Comparison of ENCODE assay signal across 9 mouse cellular contexts in the genomic region with DNA sequence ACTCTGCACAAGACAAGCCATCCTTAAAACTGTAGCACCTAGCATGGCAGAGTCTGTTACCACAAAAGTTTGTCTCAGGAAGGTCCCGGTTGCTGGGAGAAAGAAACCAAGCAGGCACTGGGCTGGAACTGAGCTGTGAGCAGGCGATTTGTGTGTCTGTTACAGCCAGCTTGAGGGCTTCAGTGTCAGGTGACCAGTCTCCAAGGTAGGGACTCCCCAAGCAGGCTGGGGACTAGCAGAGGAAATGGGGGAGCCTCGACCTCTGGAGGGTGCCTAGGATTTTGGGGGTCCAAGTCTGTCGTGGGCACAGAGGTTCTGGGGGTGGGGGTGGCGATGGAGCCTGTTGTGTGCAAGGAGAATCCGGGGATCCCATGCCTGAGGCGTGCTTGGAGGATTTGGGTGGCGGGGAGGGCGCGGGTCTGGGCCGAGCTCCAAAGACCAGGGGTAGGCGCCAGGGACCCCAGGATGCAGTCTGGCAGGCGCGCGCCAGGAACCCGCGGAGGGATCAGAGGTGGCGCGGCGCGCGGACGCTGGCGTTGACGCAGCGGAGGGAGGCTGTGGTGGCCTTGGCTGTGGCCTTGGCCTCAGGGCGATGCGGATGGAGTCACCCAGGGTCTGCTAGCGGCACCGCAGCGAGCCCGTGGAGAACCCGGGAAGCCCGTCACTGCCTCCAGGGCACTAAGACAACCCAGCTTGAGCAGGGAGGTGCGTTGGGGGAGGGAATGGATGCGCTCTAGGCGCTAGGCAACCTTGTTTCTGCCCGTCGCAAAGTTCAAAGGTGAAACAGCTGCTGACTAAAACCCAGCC. TPM values are rescaled to one million over a fixed set of nuclear protein-coding genes. Genes with fewer than 3 reads are reported as not detected.
DNase-seq lines count a peak whose midpoint lies in the region; ATAC-seq and TF ChIP-seq lines count a peak whose summit lies in the region.
"Had no signal": no experiment of that assay in that cellular context is flagged by ENCODE, and none has a peak within 500 bp of the region (broad histone marks: within the 10 kb centered on the region; RNA-seq: fewer than 3 reads in every experiment).

Gene Hrasls (plus strand): TSS at position 91 of the 807 bp plus-strand sequence.

- peak within 1 kb of the TSS; percentile 54 for H3K9ac ChIP-seq in forebrain, postnatal 0 days
- no peak within 1 kb of the TSS for H3K9ac ChIP-seq in liver, embryonic 16.5 days (ENCODE audit: low read depth, low read length)

- no peaks in the 10 kb centered on the region for H3K36me3 ChIP-seq in G1E (replicated peaks)
- H3K36me3 ChIP-seq in forebrain, postnatal 0 days (ENCODE audit: insufficient read depth), result no peaks in the 10 kb centered on the region
- H3K36me3 ChIP-seq in liver, embryonic 16.5 days (ENCODE audit: control insufficient read depth, insufficient read depth), result no peaks in the 10 kb centered on the region

- peak within 1 kb of the TSS; percentile 91 for H3K4me2 ChIP-seq in forebrain, postnatal 0 days (ENCODE audit: low read depth)
- H3K4me2 ChIP-seq in liver, embryonic 16.5 days (ENCODE audit: low read depth, low read length), result peak within 1 kb of the TSS; percentile 34

- no peak for ATAC-seq in G1E (ENCODE audit: extremely low read depth, insufficient number of reproducible peaks, low FRiP score, poor library complexity, severe bottlenecking)
- peak; percentile 78 for ATAC-seq in forebrain, postnatal 0 days
- 0 out of 2 replicates have a peak, but pooled peaks have one; percentile 32 for ATAC-seq in liver, embryonic 16.5 days (ENCODE audit: low read depth)
- ATAC-seq: Patski had no signal

- no peaks in the 10 kb centered on the region for H3K27me3 ChIP-seq in G1E (ENCODE audit: insufficient read depth, low read length)
- H3K27me3 ChIP-seq in forebrain, postnatal 0 days (ENCODE audit: insufficient read depth, low read length), result no peaks in the 10 kb centered on the region
- H3K27me3 ChIP-seq in liver, embryonic 16.5 days (ENCODE audit: control insufficient read depth, insufficient read depth, low read depth, low read length), result no peaks in the 10 kb centered on the region; the same call in 1 of the 2 replicates

- peak within 1 kb of the TSS; percentile 27; the same call in 1 of the 2 replicates for H3K4me3 ChIP-seq in G1E (ENCODE audit: low read depth, low read length)
- peak within 1 kb of the TSS; percentile 45 for H3K4me3 ChIP-seq in forebrain, postnatal 0 days (ENCODE audit: low read depth, low read length)
- H3K4me3 ChIP-seq in liver, embryonic 16.5 days (ENCODE audit: low read depth, low read length), result peak within 1 kb of the TSS; percentile 15; the same call in 1 of the 2 replicates

- 3% methylated on average over 39 of the region's 39 CpGs for WGBS in forebrain, postnatal 0 days
- WGBS in liver, embryonic 16.5 days (ENCODE audit: insufficient replicate concordance), result 1% methylated on average over 39 of the region's 39 CpGs

- peaks cover 38% of the 10 kb centered on the region for H3K9me3 ChIP-seq in G1E (replicated peaks)
- no peaks in the 10 kb centered on the region for H3K9me3 ChIP-seq in forebrain, postnatal 0 days (ENCODE audit: low read length)
- no peaks in the 10 kb centered on the region for H3K9me3 ChIP-seq in liver, embryonic 16.5 days (replicated peaks; ENCODE audit: control insufficient read depth, low read length)

- intact Hi-C loops in heart, postnatal 14 days (cut with DNase I), result loop anchor here (10.0 kb wide), 1 partner anchor 375 kb away; no protein-coding TSS in a partner anchor

- no peak for TF ChIP-seq CTCF in G1E (IDR thresholded peaks at IDR 0.05; ENCODE audit: low read depth, low read length)
- TF ChIP-seq CTCF in forebrain, postnatal 0 days (IDR thresholded peaks at IDR 0.05; ENCODE audit: low read depth), result no peak

- no peak for DNase-seq in G1E (ENCODE audit: low spot score)
- peak; percentile 62 to 73 for DNase-seq in cerebellum, adult 18-20 months
- peak; percentile 56 for DNase-seq in forebrain, postnatal 0 days
- peak; percentile 51 to 65 for DNase-seq in heart, postnatal 14 days
- peak; percentile 61 to 73 for DNase-seq in kidney, postnatal 4 days
- peak; percentile 52 to 62 for DNase-seq in right cerebral cortex, postnatal 10 days (ENCODE audit: low spot score in 2 of 2)
- no peak for DNase-seq in natural killer cell, adult 2 months (ENCODE audit: low spot score in 2 of 2)

- no peak within 1 kb of the TSS for H3K27ac ChIP-seq in forebrain, postnatal 0 days (ENCODE audit: low read depth, low read length)
- H3K27ac ChIP-seq in liver, embryonic 16.5 days (ENCODE audit: low read length), result no peak within 1 kb of the TSS

- no peaks in the 10 kb centered on the region for H3K4me1 ChIP-seq in G1E (ENCODE audit: insufficient read depth, low read depth, low read length)
- H3K4me1 ChIP-seq in forebrain, postnatal 0 days (ENCODE audit: insufficient read depth), result peaks cover 13% of the 10 kb centered on the region
- H3K4me1 ChIP-seq in liver, embryonic 16.5 days (ENCODE audit: control insufficient read depth, low read depth, low read length), result no peaks in the 10 kb centered on the region

RNA-seq across cellular contexts. Expression of gene Hrasls, which starts in this region (rescaled TPM):
- total RNA-seq in G1E (2014; fragmentation: Nextera tagmentation), result not detected in 2 replicates
- total RNA-seq in G1E (2017), result 0.11 and 0.12 TPM in 2 replicates
- not detected in 2 replicates for polyA plus RNA-seq in G1E (2012)
- 9.0 and 10.9 TPM in 2 replicates for total RNA-seq in forebrain, postnatal 0 days (2014; rRNA removed)
- 4.3 and 6.3 TPM in 2 replicates for polyA plus RNA-seq in forebrain, postnatal 0 days (2015; fragmentation: Nextera tagmentation; extraction: Ambion mirVana)
- 10 to 100 TPM; 15.8 to 16.5 TPM for total RNA-seq in heart, postnatal 14 days (2021)
- polyA plus RNA-seq in liver, embryonic 16.5 days (2015; fragmentation: Nextera tagmentation; extraction: Ambion mirVana), result not detected in 2 replicates
- polyA plus RNA-seq: Patski had no signal

Comparison
In these comparisons a context has a peak if more than half of its experiments do, and no peak if none do; other contexts are left out.
1. Peak in ATAC-seq, H3K4me3 ChIP-seq and H3K4me2 ChIP-seq in liver, embryonic 16.5 days; RNA of the gene not detected or under 1 TPM.
2. DNase-seq: peak in cerebellum, adult 18-20 months (2 of 2), forebrain, postnatal 0 days (single experiment), heart, postnatal 14 days (2 of 2), kidney, postnatal 4 days (2 of 2) and right cerebral cortex, postnatal 10 days (2 of 2); none in G1E (single experiment) and natural killer cell, adult 2 months (0 of 2).
3. Peak in every context shown above with its lines, with median percentiles within 50 percentile points of each other: H3K4me3 ChIP-seq.